Mouse (Mus musculus): ENCODE measurements around the gene Iars2.
A peak's percentile ranks its signal among the peaks of the same experiment; 100 is the strongest.

Gene Iars2

DNA sequence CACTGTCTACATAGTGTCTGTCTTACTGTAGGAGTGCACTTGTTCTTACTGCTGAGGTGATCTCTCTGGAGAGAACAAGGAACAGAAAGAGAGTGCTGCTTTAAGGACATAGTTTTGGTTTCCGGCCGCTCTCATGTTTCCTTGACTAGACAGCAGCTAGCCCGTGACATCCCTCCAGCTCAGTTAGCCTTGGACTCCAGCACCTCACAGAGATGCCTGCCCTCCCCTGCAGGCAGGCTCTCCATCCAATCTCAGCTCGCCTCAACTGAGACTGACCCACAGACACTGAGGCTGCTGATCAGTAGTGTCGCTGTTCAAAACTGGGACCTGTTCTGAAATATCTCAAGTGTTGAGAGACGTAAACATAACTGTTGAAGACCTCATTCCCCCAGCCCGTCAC is 53.2 kb downstream of the Iars2 start:
- no peak for DNase-seq

- no peak for DNase-seq
These were observed 54.2 kb downstream of the Iars2 start for GRCm38 (mm10) chr1:185274819-185275545.

GRCm38 (mm10) chr1:185271373-185271772 is 57.8 kb downstream of the Iars2 start:
- no peak for DNase-seq

GRCm38 (mm10) chr1:185270403-185271097 is 58.6 kb downstream of the Iars2 start:
- DNase-seq: no peak

DNA sequence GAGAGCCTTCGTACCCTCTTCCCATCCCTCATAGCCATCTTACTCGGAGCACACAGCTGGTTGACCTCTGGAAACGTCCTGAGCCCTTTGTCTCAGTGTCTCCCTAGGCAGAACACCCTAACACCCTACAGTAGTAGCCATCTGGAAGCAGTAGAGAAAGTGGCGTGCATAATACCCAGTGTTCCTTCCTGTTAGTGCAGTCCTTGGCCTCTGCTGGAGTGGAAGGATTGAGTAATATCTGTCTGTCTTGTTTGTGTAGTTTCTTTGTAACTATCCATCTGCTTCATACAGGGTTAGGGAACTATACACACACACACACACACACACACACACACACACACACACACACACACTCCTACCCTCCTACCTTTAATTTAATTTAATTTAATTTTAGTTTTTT is 60.5 kb downstream of the Iars2 start:
- no peak for DNase-seq

GRCm38 (mm10) chr1:185262565-185262964 is 66.6 kb downstream of the Iars2 start:
- no peak for DNase-seq

- no peak for DNase-seq
These were observed 72.4 kb downstream of the Iars2 start for GRCm38 (mm10) chr1:185256753-185257152.

DNA sequence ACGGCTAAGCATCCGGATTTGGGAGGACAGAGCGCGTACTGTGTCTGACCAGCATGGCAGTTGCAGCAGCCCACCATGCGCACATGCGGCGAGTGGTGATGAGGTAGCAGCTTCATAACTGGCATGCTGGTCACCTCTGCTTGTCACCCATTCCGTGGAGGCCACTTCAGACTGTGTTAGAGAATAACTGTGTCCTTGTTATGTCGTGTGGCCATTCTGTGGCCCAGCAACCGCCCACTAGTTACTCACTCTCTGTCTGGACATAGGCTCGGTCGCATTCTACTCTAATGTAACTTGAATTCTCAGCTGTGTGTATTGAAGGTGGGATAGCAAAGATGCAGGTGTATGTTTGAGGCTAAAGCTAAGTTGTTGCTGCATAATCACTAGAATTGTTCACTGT is 73.9 kb downstream of the Iars2 start:
- DNase-seq: no peak

DNA sequence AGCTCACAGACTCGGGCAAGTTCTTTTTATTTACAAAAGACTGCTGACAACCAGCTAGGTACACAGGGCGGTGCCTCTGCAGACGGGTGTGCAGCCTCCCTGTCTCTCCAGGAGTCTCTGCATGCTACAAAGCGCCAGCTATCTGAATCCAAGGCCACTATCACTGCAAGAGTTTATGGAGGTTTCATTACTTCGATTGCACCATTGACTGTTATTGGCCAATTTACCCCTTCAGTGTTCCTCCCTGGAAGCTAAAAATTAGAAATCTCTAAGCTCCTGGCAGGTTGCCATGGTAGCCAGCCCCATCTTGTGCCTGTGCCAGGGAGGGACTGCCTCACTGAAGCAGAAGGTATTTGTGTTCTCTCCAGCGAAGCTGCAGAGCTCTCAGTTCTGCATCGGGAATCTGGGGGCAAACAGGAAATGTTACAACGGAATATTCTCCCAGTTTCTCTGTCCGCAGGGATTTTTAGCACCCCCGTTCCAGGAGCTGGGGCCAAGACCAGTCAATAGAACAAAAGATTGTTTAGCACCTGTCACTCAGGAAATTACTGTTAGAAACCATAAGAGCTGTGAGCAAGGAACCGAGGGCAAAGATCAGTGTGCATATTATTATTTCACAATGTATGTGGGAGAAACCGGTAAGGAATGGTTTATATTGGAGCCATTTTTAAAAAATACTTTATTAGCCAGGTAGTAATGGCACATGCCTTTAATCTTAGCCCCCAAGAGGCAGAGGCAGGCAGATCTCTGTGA is 75.9 kb downstream of the Iars2 start:
- peak; percentile 72 for DNase-seq

DNA sequence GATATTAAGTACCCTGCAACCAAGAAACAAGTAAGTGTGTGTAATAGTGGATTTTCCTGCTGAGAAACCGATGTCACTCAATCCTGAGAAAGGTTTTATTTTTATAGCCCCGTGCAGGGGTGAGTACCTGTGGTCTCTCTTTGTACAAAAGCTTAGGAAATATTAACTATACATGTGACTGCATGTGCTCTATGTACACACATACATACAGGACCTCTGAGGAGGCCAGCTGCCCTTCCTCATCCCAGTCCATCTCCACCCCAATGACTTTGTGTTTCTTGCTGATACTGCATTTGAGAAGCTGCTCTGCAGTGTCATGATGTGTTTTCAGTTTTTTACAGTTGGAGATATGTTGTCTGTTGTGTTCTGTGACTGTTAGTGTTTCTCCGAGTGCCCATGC is 76.8 kb downstream of the Iars2 start:
- no peak for DNase-seq

DNA sequence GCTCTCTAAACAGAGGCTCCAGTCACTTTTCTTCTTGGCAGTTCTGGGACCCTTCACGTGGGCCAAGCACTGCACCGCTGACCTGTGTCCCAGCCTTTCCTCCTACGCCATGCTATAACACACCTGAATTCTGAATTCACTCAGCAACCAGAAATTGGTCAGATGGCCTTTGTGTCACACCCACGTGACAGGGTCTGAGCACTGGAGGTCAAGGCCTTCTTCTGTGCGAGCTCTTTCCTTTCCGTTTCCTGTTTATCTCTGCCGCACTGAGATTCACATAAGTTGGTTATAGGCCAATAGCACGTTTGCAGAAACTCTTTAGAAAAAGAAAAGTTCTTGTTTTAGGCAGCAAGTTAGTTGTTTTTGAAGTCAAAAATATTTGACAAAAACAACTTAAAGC is 80.5 kb downstream of the Iars2 start:
- no peak for DNase-seq

DNA sequence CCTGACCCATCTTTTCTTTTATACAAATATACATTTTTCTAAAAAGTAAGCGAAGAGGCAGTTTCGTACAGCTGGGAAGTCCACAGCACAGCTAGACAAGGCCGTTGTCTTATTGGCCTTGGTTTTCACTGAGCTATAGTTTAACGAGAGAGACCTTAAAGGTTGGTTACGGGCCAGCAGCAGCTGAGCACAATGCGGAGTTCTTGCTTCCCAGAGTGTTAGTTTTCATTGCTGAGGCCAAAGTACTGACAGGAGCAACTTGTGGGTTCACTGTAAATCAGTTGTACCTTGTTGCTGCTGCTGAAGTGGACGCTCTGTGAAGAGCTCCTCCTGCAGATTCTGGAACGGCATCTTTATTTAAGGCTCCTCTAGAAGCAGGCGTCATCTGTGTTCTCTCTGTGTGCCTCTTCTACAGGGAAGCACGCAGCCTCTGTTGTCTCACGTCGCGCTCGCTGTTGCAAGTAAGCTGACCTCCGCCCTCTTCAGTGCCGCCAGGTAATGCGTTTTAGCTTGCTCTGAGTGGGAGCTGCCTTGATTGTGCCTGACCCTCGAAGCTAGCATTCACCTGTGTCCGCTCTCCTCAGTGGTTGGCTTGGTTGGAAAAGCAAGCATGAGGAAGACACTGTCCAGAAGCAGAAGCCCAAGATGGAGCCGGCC is 81.6 kb downstream of the Iars2 start:
- DNase-seq: no peak

- DNase-seq: no peak
These were observed 83.7 kb downstream of the Iars2 start for GRCm38 (mm10) chr1:185245456-185245855.

DNA sequence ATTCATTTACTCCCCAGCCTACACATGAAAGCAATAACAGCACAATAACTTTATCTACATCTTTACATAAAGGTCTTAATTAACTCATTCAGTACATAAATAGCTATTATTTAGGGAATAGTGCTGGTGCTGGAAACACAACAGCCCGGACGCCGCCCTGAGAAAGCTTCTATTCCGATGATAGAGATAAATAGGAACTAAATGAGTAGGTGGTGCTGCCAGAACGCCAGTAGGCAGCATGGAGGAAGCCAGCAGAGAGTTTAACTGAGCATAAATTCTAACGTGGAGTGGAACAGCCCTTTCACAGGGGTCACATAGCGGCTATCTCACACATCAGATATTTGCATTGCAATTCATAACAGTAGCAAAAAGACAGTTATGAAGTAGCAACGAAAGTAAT is 86.2 kb downstream of the Iars2 start:
- DNase-seq: no peak

- no peak for DNase-seq
These were observed 92.7 kb downstream of the Iars2 start for GRCm38 (mm10) chr1:185236530-185236929.

DNA sequence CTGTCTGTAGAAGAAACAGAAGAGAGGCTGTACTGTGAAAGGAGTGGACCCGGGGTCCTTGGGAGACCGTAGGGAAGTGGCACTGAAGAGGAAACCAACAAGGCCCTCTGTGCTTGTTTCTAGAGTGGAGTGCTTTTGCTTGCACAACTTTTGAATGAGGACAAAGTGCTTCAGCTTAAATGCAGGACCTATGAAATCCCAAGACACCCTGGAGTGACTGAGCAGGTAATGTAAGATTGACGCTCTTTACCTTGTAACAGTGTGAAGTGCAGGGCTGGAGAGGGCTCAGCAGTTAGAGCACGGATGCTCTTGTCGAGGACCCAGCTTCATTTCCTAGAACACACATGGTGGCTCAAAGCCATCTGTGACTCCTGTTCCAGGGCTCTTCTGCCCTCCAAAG is 93.4 kb downstream of the Iars2 start:
- DNase-seq: no peak
